Mouse (Mus musculus) ES-E14 (cell line): ENCODE data around the gene Igsf23.

Experiments used
- CHD2 ChIP-seq: IDR thresholded peaks from 2 replicates; pipeline ENCODE4 v1.6.1; 2014; ENCODE audit warnings: mild to moderate bottlenecking, low read depth, low read length, inconsistent platforms
- HCFC1 ChIP-seq: IDR thresholded peaks from 2 replicates; pipeline ENCODE4 v1.6.1; 2012; ENCODE audit warnings: low read length, inconsistent platforms, borderline replicate concordance; ENCODE audit not compliant: insufficient read depth
- MAFK ChIP-seq: IDR thresholded peaks from 2 replicates; pipeline ENCODE4 v1.6.1; 2014; ENCODE audit warnings: mild to moderate bottlenecking, low read depth, low read length, inconsistent platforms; ENCODE audit not compliant: insufficient read depth
- ZC3H11A ChIP-seq: IDR thresholded peaks from 2 replicates; pipeline ENCODE4 v1.6.1; 2012; ENCODE audit warnings: low read depth, mild to moderate bottlenecking, inconsistent platforms, low read length, borderline replicate concordance
- ZNF384 ChIP-seq: IDR thresholded peaks from 2 replicates; pipeline ENCODE4 v1.6.1; 2012; ENCODE audit warnings: low read depth, low read length, inconsistent platforms

GRCm38 (mm10) chr7:19925376-19925775 lies 25.2 kb downstream of the Igsf23 start:
- TF ChIP-seq CHD2 (no peak), MAFK (no peak), ZNF384 (no peak), HCFC1 (no peak), ZC3H11A (no peak)
